Mouse (Mus musculus): Measurements from ENCODE around the gene Fbn1.

DNA sequence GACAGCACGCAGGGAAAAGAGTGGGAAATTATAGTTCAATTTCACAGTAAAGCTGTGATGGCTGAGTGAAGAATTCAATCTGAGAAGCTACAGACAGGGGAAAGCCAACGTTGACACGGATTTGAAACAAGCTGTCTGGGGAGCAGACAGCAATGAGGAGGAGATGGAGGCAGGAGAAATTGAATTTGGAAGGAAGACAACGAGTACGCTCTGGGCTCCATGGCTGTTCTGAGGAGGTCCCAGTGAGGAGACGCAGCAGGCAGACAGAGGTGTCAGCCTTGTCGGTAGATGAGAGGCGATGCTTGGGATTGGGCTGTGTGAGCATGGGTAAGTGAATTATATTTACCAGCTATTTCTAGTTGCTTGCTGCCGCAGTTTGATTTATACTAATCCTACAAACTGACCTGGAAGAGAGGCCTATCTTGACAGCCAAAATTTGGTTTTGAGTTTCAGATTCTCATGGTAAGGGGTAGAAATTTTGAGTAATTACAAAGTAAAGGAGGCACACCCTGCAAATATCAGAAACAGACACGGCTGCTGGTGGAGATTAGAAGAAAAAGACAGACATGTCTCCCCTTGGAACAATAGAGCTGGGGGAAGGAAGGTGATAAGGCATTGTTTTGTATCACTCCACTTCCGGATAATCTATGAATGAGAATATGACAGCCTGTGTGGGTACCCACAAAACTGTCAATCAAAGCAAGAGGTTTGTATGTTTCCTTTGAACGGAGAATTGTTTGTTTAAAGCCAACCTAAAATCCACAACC, 7.7 kb upstream of the Fbn1 start:
- TF ChIP-seq POLR2A (IDR thresholded peaks at IDR 0.05; ENCODE audit: borderline replicate concordance, extremely low read depth, insufficient read depth, insufficient read length, poor library complexity, severe bottlenecking) (no peak), CTCF (IDR thresholded peaks at IDR 0.05; ENCODE audit: borderline replicate concordance, extremely low read depth, insufficient read depth, insufficient read length) (no peak)

Measured in brain, embryonic 14.5 days (tissue).